Mouse (Mus musculus): Measurements from ENCODE around the gene Cdh4.

DNA sequence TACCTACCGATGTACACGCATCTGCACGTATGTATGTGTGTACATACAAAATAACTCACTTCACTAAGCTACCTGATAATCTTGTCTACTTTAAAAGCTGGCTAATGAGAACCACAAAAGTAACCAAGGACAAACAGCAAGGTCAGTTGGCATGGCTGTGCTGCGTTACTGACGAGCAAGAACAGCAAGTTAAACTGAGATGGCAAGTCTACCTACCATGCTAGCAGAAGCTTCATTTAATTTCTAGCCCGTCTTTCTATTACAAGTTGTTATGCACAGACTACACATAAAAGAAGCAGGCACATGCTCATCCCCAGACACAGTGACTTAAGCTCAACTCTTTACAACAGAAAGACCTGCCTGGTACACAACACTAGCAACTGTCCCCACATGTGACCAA is 504.3 kb downstream of the Cdh4 start:
- no peak for TF ChIP-seq CTCF (IDR thresholded peaks at IDR 0.05; ENCODE audit: borderline replicate concordance, insufficient read depth, low read length)
- no peak for TF ChIP-seq POLR2A (IDR thresholded peaks at IDR 0.05; ENCODE audit: low read depth, low read length)

Measured in embryonic fibroblast, embryonic 13.5 days (primary cell).